Mouse (Mus musculus) left cerebral cortex, adult 18-20 months (tissue): ENCODE data around the gene Abhd6. TPM values are rescaled to one million over a fixed set of nuclear protein-coding genes. Genes with fewer than 3 reads are reported as not detected.
A peak's percentile ranks its signal among the peaks of the same experiment; 100 is the strongest.

Source experiments
- DNase-seq, 2 experiments: peaks; one replicate each; pipeline ENCODE4 v3.0.0; 2021 to 2022; ENCODE audit warnings: low spot score in 2 of 2, mixed read lengths in 1 of 2
- long read RNA-seq, 2 experiments: library from polyadenylated mRNA; stranded (forward); transcript quantifications; one replicate each; pipeline ENCODE4 v2.0.0; 2021
- total RNA-seq, 2 experiments: library from RNA; stranded (reverse); gene quantifications; 2 replicates each; pipeline ENCODE4 v1.2.3; 2021

Gene Abhd6
- 10 to 100 TPM; 74.8 to 75.0 TPM for total RNA-seq
- long read RNA-seq, experiment 1, transcript Abhd6-202 (9 exons, 2,226 nt): major isoform, 107 of 150 reads
- long read RNA-seq, experiment 1, partial matches to known transcripts: 8 of 150 reads
- long read RNA-seq, experiment 1, other reads (novel, unspliced or antisense): 29 of 150 reads
- long read RNA-seq, experiment 2, transcript Abhd6-203 (8 exons, 1,958 nt): minor isoform, 5 of 122 reads
- long read RNA-seq, experiment 2, transcript Abhd6-202 (9 exons, 2,226 nt): major isoform, 87 of 122 reads
- long read RNA-seq, experiment 2, partial matches to known transcripts: 10 of 122 reads
- long read RNA-seq, experiment 2, other reads (novel, unspliced or antisense): 18 of 122 reads

- peak; percentile 91 for DNase-seq
Observed at GRCm38 (mm10) chr14:8002432-8003092, at the start of gene Abhd6. Gene Abhd6, plus strand, starts transcription at chr14:8002902.

- no peak for DNase-seq
Observed at GRCm38 (mm10) chr14:7954071-7954471, 48.6 kb upstream of the Abhd6 start.

DNA sequence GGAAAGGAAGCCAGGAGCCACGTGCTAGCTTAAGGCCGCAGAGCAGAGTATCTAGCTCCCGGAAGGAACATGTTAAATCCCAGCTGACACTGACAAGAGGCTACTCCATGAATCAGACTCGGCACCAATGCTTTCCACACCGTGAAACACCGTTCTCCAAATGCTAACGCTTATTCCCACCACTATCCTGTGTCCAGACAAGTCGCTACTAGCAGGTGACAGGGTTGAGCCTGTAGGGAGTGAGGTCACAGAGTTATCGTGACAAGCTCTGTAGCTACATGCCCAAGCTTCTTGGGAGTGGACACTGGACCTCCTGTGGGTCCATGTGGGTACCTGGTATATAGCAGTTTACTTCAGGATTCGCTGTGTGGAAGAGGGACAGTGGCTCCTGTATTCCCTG lies 46.3 kb upstream of the Abhd6 start:
- no peak for DNase-seq

DNA sequence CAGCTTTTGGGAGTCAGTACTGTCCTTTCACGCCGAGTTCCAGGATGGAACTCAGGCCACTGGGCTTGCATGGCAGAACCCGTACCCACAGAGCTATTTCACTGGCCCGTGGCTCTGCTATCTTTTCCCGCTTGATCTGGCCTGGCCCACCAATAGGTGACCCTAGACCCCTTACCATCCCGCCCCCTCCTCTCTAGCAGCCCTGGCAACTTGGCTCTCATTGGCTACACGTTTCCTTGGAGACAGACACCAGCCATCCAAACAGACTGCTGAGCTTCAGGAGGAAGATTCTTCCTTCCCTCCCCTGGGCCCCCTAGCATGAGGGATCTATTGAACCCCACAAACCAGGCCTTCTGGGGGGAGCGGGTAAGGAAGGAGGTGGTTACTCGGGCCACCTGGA lies 45.7 kb upstream of the Abhd6 start, which contains the start of gene Gm45521:
TSS of gene Gm45521 (plus strand) at position 240 of the 400 bp plus-strand sequence.
- DNase-seq: no peak

- DNase-seq: peak; percentile 51 to 53
Observed at GRCm38 (mm10) chr14:7960616-7961015, 42.1 kb upstream of the Abhd6 start.

DNA sequence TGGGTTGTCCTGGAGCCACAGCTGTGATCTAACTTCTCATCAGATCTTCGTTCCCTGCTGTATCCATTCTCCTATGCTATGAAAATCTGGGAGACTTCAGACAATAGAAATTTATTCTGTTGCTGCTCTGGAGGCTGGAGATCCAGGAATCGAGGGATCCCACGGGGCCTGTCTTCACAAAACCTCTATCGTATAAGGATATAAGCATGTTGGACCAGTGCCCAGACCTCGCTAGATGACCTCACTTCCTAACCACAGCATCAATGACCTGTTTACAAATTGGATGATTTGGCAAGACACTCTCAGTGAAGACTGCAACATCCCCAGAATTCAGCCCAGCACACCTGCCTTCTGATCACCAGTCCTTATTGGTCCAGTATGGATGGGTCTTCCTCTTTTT lies 41.0 kb upstream of the Abhd6 start:
- DNase-seq: no peak

- DNase-seq: no peak
Observed at GRCm38 (mm10) chr14:7962626-7963025, 40.1 kb upstream of the Abhd6 start.

- no peak for DNase-seq
Observed at GRCm38 (mm10) chr14:7963160-7963559, 39.5 kb upstream of the Abhd6 start.

DNA sequence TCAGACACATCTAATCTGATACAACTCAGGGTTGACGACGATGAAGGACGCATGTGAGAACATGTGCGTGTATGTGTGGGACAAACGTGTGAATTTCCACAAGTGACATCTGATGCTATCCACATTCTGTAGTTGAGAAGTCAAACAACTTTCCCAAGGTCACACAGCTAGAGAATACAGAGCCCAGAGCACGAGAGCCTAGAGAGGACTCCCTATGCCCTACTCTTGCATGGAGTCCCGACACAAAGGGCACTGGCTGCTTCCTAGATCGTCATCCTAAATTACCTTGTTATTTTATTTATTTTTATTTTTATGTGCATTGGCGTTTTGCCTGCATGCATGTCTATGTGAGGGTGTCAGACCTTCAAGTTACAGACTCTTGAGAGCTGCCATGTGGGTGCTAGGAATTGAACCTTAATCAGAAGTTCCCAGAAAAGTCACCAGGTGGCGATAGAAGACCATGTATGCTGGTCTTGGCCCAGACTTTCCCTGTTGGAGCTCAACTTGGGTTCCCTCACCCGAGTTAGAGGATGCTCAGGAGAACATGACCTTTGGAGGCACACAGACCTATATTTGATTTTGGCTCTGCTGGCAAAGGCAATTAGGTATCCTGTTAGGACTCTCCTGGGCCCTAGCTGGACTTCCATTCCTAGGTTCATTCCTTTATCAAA lies 38.3 kb upstream of the Abhd6 start:
- DNase-seq: peak; percentile 72 to 83

GRCm38 (mm10) chr14:7971889-7972493 lies 30.7 kb upstream of the Abhd6 start:
- no peak for DNase-seq

- no peak for DNase-seq
Observed at GRCm38 (mm10) chr14:7974643-7975042, 28.1 kb upstream of the Abhd6 start.

- DNase-seq: no peak
Observed at GRCm38 (mm10) chr14:7975177-7975576, 27.5 kb upstream of the Abhd6 start.

DNA sequence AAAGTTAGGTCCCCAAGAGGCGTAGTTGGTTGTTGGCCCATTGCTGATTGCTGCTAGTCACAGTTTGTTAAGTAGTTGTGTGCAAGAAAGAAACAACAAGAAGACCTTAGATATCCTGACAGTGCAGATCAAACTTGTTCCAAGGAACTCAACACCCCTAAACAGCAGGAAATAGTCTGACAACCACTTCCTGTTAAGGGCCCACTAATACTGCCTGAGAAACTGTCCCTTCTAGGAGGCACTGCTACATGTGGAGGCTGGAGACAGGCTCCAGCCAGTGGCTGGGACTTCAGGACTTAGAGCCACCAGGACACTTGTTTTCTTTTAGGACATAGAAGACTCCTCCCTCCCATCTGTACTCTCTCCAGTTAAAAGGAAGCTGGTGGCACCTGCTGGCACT lies 25.2 kb upstream of the Abhd6 start:
- DNase-seq: no peak

DNA sequence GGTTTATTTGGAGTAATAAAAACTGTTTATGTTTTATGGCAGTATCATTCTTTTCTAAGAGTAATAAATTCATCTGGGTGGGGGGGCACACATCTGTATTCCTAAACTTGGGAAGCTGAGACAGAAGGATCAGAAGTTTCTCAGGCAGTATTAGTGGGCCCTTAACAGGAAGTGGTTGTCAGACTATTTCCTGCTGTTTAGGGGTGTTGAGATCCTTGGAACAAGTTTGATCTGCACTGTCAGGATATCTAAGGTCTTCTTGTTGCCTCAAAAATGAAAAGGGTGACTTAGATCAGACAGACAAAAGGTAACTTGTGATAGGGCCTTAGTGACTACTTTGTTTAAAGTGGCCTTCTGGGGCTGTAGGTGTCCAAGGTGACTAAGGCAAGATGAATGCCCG lies 24.5 kb upstream of the Abhd6 start:
- no peak for DNase-seq

DNA sequence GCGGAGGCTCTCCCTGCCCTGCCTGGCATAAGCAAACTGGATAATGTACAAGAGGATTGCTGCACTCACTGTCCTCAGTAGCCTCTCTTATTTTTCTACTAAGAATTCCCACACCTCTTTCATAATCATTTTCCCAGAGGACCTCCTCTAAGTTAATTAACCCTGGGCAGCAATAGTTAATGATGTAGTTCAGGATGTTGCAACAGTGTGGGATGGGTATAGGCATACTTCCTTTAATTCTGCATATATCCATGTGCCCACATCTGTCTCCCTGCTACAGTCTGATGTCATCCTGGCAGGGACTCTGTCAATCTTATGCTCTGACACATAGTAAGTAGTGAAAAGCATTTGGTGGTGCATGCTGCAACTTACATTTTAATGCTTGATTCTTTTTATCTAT lies 21.5 kb upstream of the Abhd6 start:
- no peak for DNase-seq

DNA sequence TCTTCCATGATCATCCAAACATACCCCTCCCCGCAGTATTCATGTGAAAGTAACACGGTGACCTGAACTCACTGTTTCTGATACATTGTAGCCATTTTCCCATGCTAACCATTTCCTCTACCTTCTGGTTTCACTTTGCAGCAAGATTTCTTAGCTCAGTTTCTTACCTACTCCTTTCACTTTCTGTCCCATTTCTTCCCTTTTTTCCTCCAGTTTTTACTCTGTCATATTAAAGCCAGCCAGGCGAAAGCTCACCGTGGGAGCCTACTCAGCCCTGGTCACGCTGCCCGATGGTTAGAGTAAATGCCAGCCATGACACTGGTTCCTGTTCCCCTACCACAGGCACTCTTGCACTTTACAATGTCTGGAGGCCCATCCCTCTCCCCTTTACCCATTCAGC lies 15.8 kb upstream of the Abhd6 start:
- no peak for DNase-seq

DNA sequence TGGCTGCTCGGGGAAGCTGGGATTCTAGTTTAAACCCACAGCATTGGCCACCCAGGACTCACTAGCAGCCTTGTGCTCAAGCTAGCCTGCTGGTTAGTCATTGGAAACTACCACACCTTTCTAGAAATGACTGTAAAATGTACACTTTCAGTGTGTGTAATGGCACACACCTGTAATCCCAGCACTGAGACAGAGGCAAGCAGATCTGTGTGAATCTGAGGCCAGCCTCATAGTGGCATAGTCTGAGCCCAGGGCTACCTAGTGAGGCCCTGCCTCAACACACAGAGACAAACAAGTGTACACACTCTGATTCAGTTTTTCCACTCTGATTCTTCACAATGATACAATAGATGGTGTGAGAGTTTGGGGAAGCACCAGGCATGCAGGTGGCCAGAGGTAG lies 13.3 kb upstream of the Abhd6 start:
- no peak for DNase-seq

GRCm38 (mm10) chr14:7989961-7990360 lies 12.7 kb upstream of the Abhd6 start:
- no peak for DNase-seq

DNA sequence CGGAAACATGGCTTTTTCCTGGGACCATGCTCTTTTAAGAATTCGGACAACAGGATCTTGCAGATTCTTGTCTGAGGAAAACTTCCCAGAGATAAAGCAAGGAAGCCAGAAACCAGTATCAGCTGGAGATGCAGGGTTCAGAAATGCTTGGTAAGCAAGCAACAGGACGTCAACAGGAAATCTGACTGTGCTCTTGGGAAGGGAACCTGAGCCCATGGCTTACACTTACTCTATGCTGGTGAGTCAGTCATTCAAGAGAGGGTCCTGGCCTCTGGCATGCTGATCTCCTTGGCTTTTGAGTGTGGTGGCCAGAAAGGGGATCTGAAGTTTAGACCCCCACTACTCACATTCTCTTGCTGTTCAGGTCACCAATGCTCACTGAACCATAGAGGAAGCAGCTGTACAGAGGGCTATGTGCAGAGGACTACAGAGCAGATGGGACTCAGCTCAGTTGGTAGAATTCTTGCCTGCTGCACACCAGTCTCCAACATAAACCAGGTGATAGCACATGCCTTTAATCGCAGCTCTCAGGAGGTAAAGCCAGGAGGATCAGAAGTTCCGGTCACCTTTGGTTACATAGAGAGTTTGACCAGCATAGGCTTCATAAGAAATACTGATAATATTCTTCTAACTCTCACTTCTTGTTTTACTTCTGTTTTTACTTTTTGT lies 11.5 kb upstream of the Abhd6 start:
- no peak for DNase-seq

DNA sequence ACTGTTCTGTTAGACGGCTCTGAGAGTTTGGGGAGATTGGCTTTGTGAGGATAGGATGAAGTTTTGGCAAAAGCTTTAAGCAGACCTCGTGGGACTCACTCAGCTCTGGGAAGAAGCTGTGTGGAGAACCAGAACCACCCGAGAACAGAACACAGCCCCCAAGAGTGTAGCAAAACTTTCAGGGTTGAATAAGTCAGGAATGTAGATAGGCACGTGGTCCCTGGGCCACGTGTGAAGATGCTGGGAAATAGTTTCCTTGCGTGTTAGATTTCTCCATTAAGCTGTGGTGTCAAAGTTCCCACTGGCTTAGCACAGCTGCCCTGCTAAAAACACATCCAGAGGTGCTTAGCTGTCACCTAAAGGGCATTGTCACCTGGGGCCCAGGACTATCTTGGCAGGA lies 10.5 kb upstream of the Abhd6 start:
- DNase-seq: no peak

GRCm38 (mm10) chr14:7994271-7994767 lies 8.4 kb upstream of the Abhd6 start, which contains the start of gene Dnase1l3:
Gene Dnase1l3, minus strand, starts transcription at chr14:7994573.
- DNase-seq: peak; percentile 23 to 36
